Mouse (Mus musculus) megakaryocyte, embryonic 14.5 days (primary cell): Measurements from ENCODE around the gene Pan2.

ENCODE experiments used
- FLI1 ChIP-seq: IDR thresholded peaks from 2 replicates; pipeline ENCODE4 v1.6.1; 2012; ENCODE audit warnings: low read length, inconsistent platforms, mixed read lengths
- GATA1 ChIP-seq: IDR thresholded peaks from 3 replicates; pipeline ENCODE4 v1.6.1; 2012; ENCODE audit warnings: mixed read lengths, low read length, inconsistent platforms, borderline replicate concordance

- TF ChIP-seq GATA1 = no peak
- TF ChIP-seq FLI1 = no peak
These were observed 778 bp upstream of the Pan2 start for GRCm38 (mm10) chr10:128302357-128302756.
